Mouse (Mus musculus): Measurements from ENCODE around the gene Tnip2.

GRCm38 (mm10) chr5:34513466-34514217 is at the start of gene Tnip2:
- TF ChIP-seq CTCF (IDR thresholded peaks at IDR 0.05; ENCODE audit: low read depth, low read length): no peak
- no peak for TF ChIP-seq GATA1 (IDR thresholded peaks at IDR 0.05; ENCODE audit: borderline replicate concordance, low read length)
- TF ChIP-seq TAL1 (conservative IDR thresholded peaks at IDR 0.05; ENCODE audit: low read depth, low read length): no peak

Data from G1E (cell line).